Mouse (Mus musculus) mouse trophoblast stem cell (cell line): ENCODE results near the gene Rpl10a.
"Not testable (repeated sequence)": the region's sequence is repeated elsewhere in the genome, so short reads cannot be mapped to it uniquely, and the experiment has no call there.

Experiments used
- in situ Hi-C, 2 experiments: fragments of 300-500 bp; cut with MseI, MboI; formaldehyde crosslinking; loops; 2 replicates in 1 of 2; 3 replicates in 1 of 2; pipeline ENCODE4 v1.15.1; 2025

Gene Rpl10a

GRCm38 (mm10) chr17:28308297-28309195 lies 19.7 kb upstream of the Rpl10a start:
- in situ Hi-C loops, result loop anchor here in 1 of 2 experiments (5.0 kb wide), 1 partner anchor 81 kb away; no protein-coding TSS in a partner anchor

GRCm38 (mm10) chr17:28310831-28311230 lies 17.4 kb upstream of the Rpl10a start:
- in situ Hi-C loops, result loop anchor here in 1 of 2 experiments (5.0 kb wide), 1 partner anchor 89 kb away; no protein-coding TSS in a partner anchor

- in situ Hi-C loops, result loop anchor here in 1 of 2 experiments (5.0 kb wide), 1 partner anchor 89 kb away; no protein-coding TSS in a partner anchor
Measured at GRCm38 (mm10) chr17:28311366-28312132, 16.7 kb upstream of the Rpl10a start.

- in situ Hi-C loops, result loop anchor here in 1 of 2 experiments (5.0 kb wide), 1 partner anchor 90 kb away; no protein-coding TSS in a partner anchor
Measured at GRCm38 (mm10) chr17:28312232-28313211, 15.7 kb upstream of the Rpl10a start.

- in situ Hi-C loops, result loop anchor here in 1 of 2 experiments (5.0 kb wide), 1 partner anchor 91 kb away; no protein-coding TSS in a partner anchor
Measured at GRCm38 (mm10) chr17:28313212-28313879, 14.9 kb upstream of the Rpl10a start, which contains the start of gene Fance. Gene Fance (plus strand): TSS chr17:28313519.

- in situ Hi-C loops, result loop anchor here in 1 of 2 experiments (5.0 kb wide), 1 partner anchor 92 kb away; no protein-coding TSS in a partner anchor
Measured at GRCm38 (mm10) chr17:28313880-28314225, 14.4 kb upstream of the Rpl10a start.

- in situ Hi-C loops, result no loop called here
Measured at GRCm38 (mm10) chr17:28315611-28316160, 12.6 kb upstream of the Rpl10a start.

GRCm38 (mm10) chr17:28316476-28316875 lies 11.8 kb upstream of the Rpl10a start:
- in situ Hi-C loops, result no loop called here

GRCm38 (mm10) chr17:28317091-28317490 lies 11.2 kb upstream of the Rpl10a start:
- in situ Hi-C loops, result no loop called here

GRCm38 (mm10) chr17:28317725-28318124 lies 10.5 kb upstream of the Rpl10a start:
- in situ Hi-C loops, result no loop called here

- in situ Hi-C loops, result no loop called here
Measured at GRCm38 (mm10) chr17:28321700-28322099, 6.6 kb upstream of the Rpl10a start.

GRCm38 (mm10) chr17:28323786-28324185 lies 4.5 kb upstream of the Rpl10a start:
- in situ Hi-C loops, result no loop called here

- in situ Hi-C loops, result not testable (repeated sequence)
Measured at GRCm38 (mm10) chr17:28324416-28324815, 3.9 kb upstream of the Rpl10a start.

GRCm38 (mm10) chr17:28325751-28326150 lies 2.5 kb upstream of the Rpl10a start:
- in situ Hi-C loops, result no loop called here

- in situ Hi-C loops, result no loop called here
Measured at GRCm38 (mm10) chr17:28326951-28327350, 1.3 kb upstream of the Rpl10a start.

- in situ Hi-C loops, result no loop called here
Measured at GRCm38 (mm10) chr17:28327673-28328325, 472 bp upstream of the Rpl10a start.

GRCm38 (mm10) chr17:28328946-28329345 lies 675 bp downstream of the Rpl10a start:
- in situ Hi-C loops, result no loop called here

- in situ Hi-C loops, result no loop called here
Measured at GRCm38 (mm10) chr17:28329503-28330231, 1.4 kb downstream of the Rpl10a start.

GRCm38 (mm10) chr17:28330232-28330546 lies 1.9 kb downstream of the Rpl10a start:
- in situ Hi-C loops, result no loop called here
